Mouse (Mus musculus): ENCODE measurements around the gene Olfr1201. TPM values are rescaled to one million over a fixed set of nuclear protein-coding genes. Genes with fewer than 3 reads are reported as not detected.

The Olfr1201 gene
- polyA plus RNA-seq, 1 experiment from 2014 or later, result not detected

Other genes starting within 250 kb of the Olfr1201 start
- gene Olfr1188, start 236.1 kb upstream of the Olfr1201 start, polyA plus RNA-seq (2014; fragmentation: Nextera tagmentation; extraction: Ambion mirVana), result not detected in 2 replicates
- not detected in 2 replicates for gene Olfr1189, start 206.6 kb upstream of the Olfr1201 start, polyA plus RNA-seq (2014; fragmentation: Nextera tagmentation; extraction: Ambion mirVana)
- not detected in 2 replicates for gene Olfr1191-ps1, start 152.5 kb upstream of the Olfr1201 start, polyA plus RNA-seq (2014; fragmentation: Nextera tagmentation; extraction: Ambion mirVana)
- not detected in 2 replicates for gene Olfr1192-ps1, start 144.5 kb upstream of the Olfr1201 start, polyA plus RNA-seq (2014; fragmentation: Nextera tagmentation; extraction: Ambion mirVana)
- gene Olfr1193, start 117.4 kb upstream of the Olfr1201 start, polyA plus RNA-seq (2014; fragmentation: Nextera tagmentation; extraction: Ambion mirVana), result not detected in 2 replicates
- not detected in 2 replicates for gene Olfr1195, start 103.8 kb upstream of the Olfr1201 start, polyA plus RNA-seq (2014; fragmentation: Nextera tagmentation; extraction: Ambion mirVana)
- not detected in 2 replicates for gene Olfr1196, start 88.4 kb upstream of the Olfr1201 start, polyA plus RNA-seq (2014; fragmentation: Nextera tagmentation; extraction: Ambion mirVana)
- gene Olfr1197, start 60.7 kb upstream of the Olfr1201 start, polyA plus RNA-seq (2014; fragmentation: Nextera tagmentation; extraction: Ambion mirVana), result not detected in 2 replicates
- gene Olfr1198, start 41.7 kb upstream of the Olfr1201 start, polyA plus RNA-seq (2014; fragmentation: Nextera tagmentation; extraction: Ambion mirVana), result not detected in 2 replicates
- gene Olfr1199, start 32.6 kb upstream of the Olfr1201 start, polyA plus RNA-seq (2014; fragmentation: Nextera tagmentation; extraction: Ambion mirVana), result not detected in 2 replicates
- gene Olfr1200, start 22.5 kb upstream of the Olfr1201 start, polyA plus RNA-seq (2014; fragmentation: Nextera tagmentation; extraction: Ambion mirVana), result not detected in 2 replicates
- gene Olfr1202, start 21.5 kb downstream of the Olfr1201 start, polyA plus RNA-seq (2014; fragmentation: Nextera tagmentation; extraction: Ambion mirVana), result not detected in 2 replicates
- not detected in 2 replicates for gene Olfr1205, start 36.7 kb downstream of the Olfr1201 start, polyA plus RNA-seq (2014; fragmentation: Nextera tagmentation; extraction: Ambion mirVana)
- gene Olfr1204, start 56.3 kb downstream of the Olfr1201 start, polyA plus RNA-seq (2014; fragmentation: Nextera tagmentation; extraction: Ambion mirVana), result not detected in 2 replicates
- not detected in 2 replicates for gene Olfr1206, start 70.2 kb downstream of the Olfr1201 start, polyA plus RNA-seq (2014; fragmentation: Nextera tagmentation; extraction: Ambion mirVana)
- gene Olfr1208, start 109.3 kb downstream of the Olfr1201 start, polyA plus RNA-seq (2014; fragmentation: Nextera tagmentation; extraction: Ambion mirVana), result not detected in 2 replicates
- gene Olfr1209, start 122.1 kb downstream of the Olfr1201 start, polyA plus RNA-seq (2014; fragmentation: Nextera tagmentation; extraction: Ambion mirVana), result not detected in 2 replicates
- not detected in 2 replicates for gene Olfr1211, start 145.1 kb downstream of the Olfr1201 start, polyA plus RNA-seq (2014; fragmentation: Nextera tagmentation; extraction: Ambion mirVana)
- gene Olfr1212, start 160.9 kb downstream of the Olfr1201 start, polyA plus RNA-seq (2014; fragmentation: Nextera tagmentation; extraction: Ambion mirVana), result not detected in 2 replicates
- gene Gm13762, start 187.2 kb downstream of the Olfr1201 start, polyA plus RNA-seq (2014; fragmentation: Nextera tagmentation; extraction: Ambion mirVana), result not detected in 2 replicates
- not detected in 2 replicates for gene Olfr1214, start 199.6 kb downstream of the Olfr1201 start, polyA plus RNA-seq (2014; fragmentation: Nextera tagmentation; extraction: Ambion mirVana)
- gene Olfr1215, start 213.9 kb downstream of the Olfr1201 start, polyA plus RNA-seq (2014; fragmentation: Nextera tagmentation; extraction: Ambion mirVana), result not detected in 2 replicates
- gene Olfr1216, start 225.3 kb downstream of the Olfr1201 start, polyA plus RNA-seq (2014; fragmentation: Nextera tagmentation; extraction: Ambion mirVana), result not detected in 2 replicates
- not detected in 2 replicates for gene Olfr1217, start 239.0 kb downstream of the Olfr1201 start, polyA plus RNA-seq (2014; fragmentation: Nextera tagmentation; extraction: Ambion mirVana)

Measured in midbrain, embryonic 11.5 days (tissue).